8 mouse cellular contexts compared by ENCODE assay signal in genomic region chr4:124703406-124703805, GRCm38 (mm10). TPM values are rescaled to one million over a fixed set of nuclear protein-coding genes. Genes with fewer than 3 reads are reported as not detected.
DNase-seq lines count a peak whose midpoint lies in the region; ATAC-seq and TF ChIP-seq lines count a peak whose summit lies in the region.

No protein-coding gene starts in this region.

- TF ChIP-seq CTCF in thymus, adult 2 months (IDR thresholded peaks at IDR 0.05; ENCODE audit: borderline replicate concordance, control insufficient read depth, extremely low read depth, insufficient read depth, low read length, poor library complexity), result no peak
- no peak for TF ChIP-seq CTCF in small intestine, adult 2 months (IDR thresholded peaks at IDR 0.05; ENCODE audit: extremely low read depth, insufficient read length, insufficient replicate concordance, low read depth, low read length)

- TF ChIP-seq POLR2A in thymus, adult 2 months (IDR thresholded peaks at IDR 0.05; ENCODE audit: control insufficient read depth, extremely low read depth, insufficient read depth, low read length, poor library complexity), result no peak
- TF ChIP-seq POLR2A in small intestine, adult 2 months (IDR thresholded peaks at IDR 0.05; ENCODE audit: low read depth, low read length), result no peak

- DNase-seq in thymus, adult 2 months, result peak; percentile 35
- DNase-seq in thymus, postnatal 10 days (ENCODE audit: low spot score in 2 of 2), result no peak
- peak; percentile 65 for DNase-seq in gastrocnemius, adult 18-20 months (ENCODE audit: low spot score)
- no peak for DNase-seq in frontal cortex, adult 2 months (ENCODE audit: extremely low spot score in 1 of 2, low spot score in 1 of 2)
- DNase-seq in spleen, postnatal 4 days (ENCODE audit: low spot score in 2 of 2), result no peak
- no peak for DNase-seq in layer of hippocampus, postnatal 10 days (ENCODE audit: low spot score in 2 of 2)

- peaks cover 61% of the 10 kb centered on the region for H3K4me1 ChIP-seq in thymus, adult 2 months (replicated peaks; ENCODE audit: control insufficient read depth, insufficient read depth, low read length)
- peaks cover 20% of the 10 kb centered on the region for H3K4me1 ChIP-seq in small intestine, adult 2 months (ENCODE audit: control insufficient read depth, insufficient read depth, insufficient read length, low read length)

- WGBS in thymus, adult 2 months, result 26% methylated on average over 2 of the region's 2 CpGs
- WGBS in small intestine, adult 2 months, result 54% methylated on average over 2 of the region's 2 CpGs

- H3K27ac ChIP-seq in thymus, adult 2 months (ENCODE audit: control insufficient read depth, insufficient read depth, low read length), result peak overlapping the region; percentile 95
- peak overlapping the region; percentile 30 for H3K27ac ChIP-seq in small intestine, adult 2 months (ENCODE audit: insufficient read depth, low read depth, low read length)

- H3K36me3 ChIP-seq in thymus, adult 2 months (ENCODE audit: control insufficient read depth, insufficient read depth, low read length), result no peaks in the 10 kb centered on the region
- no peaks in the 10 kb centered on the region for H3K36me3 ChIP-seq in small intestine, adult 2 months (ENCODE audit: control insufficient read depth, insufficient read depth, low read length)

- no peaks in the 10 kb centered on the region for H3K27me3 ChIP-seq in thymus, adult 2 months (ENCODE audit: control insufficient read depth, insufficient read depth, low read length)
- no peaks in the 10 kb centered on the region for H3K27me3 ChIP-seq in small intestine, adult 2 months (ENCODE audit: control insufficient read depth, insufficient read depth, low read length)

- peak overlapping the region; percentile 11 for H3K4me3 ChIP-seq in thymus, adult 2 months (ENCODE audit: control insufficient read depth, insufficient read depth, low read length)
- H3K4me3 ChIP-seq in small intestine, adult 2 months (ENCODE audit: low read depth, low read length), result no peak overlapping the region

- ATAC-seq in inflammation-experienced regulatory T-cells, adult 6 months, result peak; percentile 29

RNA-seq across cellular contexts. Expression of gene Fhl3, which starts 2.9 kb away (rescaled TPM):
- polyA plus RNA-seq in thymus, adult 2 months (2012; rRNA removed), result 36.1 and 59.4 TPM in 2 replicates
- 100 to 1,000 TPM; 271 to 315 TPM for total RNA-seq in gastrocnemius, adult 18-20 months (2021)
- polyA plus RNA-seq in inflammation-experienced regulatory T-cells, adult 6 months (2017; shearing (Covaris generic)), result 10 to 100 TPM in 2 of 3 experiments, 1 to 10 TPM in 1; 8.2 to 15.6 (median 13.5) TPM
- 6.8 and 9.2 TPM in 2 replicates for polyA plus RNA-seq in small intestine, adult 2 months (2012; rRNA removed)
- polyA plus RNA-seq in frontal cortex, adult 2 months (2012; rRNA removed), result 2.0 and 2.2 TPM in 2 replicates
- total RNA-seq in layer of hippocampus, postnatal 10 days (2021), result 1 to 10 TPM; 4.3 to 5.0 TPM

RNA-seq across cellular contexts. Expression of gene Utp11, which starts 10.0 kb away (rescaled TPM):
- polyA plus RNA-seq in thymus, adult 2 months (2012; rRNA removed), result 6.0 and 6.3 TPM in 2 replicates
- 10 to 100 TPM; 18.4 to 22.7 TPM for total RNA-seq in gastrocnemius, adult 18-20 months (2021)
- polyA plus RNA-seq in inflammation-experienced regulatory T-cells, adult 6 months (2017; shearing (Covaris generic)), result 10 to 100 TPM; 84.4 to 92.4 (median 85.0) TPM
- 0.57 and 0.85 TPM in 2 replicates for polyA plus RNA-seq in small intestine, adult 2 months (2012; rRNA removed)
- 19.0 and 20.7 TPM in 2 replicates for polyA plus RNA-seq in frontal cortex, adult 2 months (2012; rRNA removed)
- total RNA-seq in layer of hippocampus, postnatal 10 days (2021), result 10 to 100 TPM; 17.8 to 18.5 TPM

RNA-seq across cellular contexts. Expression of gene Sf3a3, which starts 11.2 kb away (rescaled TPM):
- polyA plus RNA-seq in thymus, adult 2 months (2012; rRNA removed), result 23.2 and 25.3 TPM in 2 replicates
- total RNA-seq in gastrocnemius, adult 18-20 months (2021), result 10 to 100 TPM; 12.7 to 13.9 TPM
- polyA plus RNA-seq in inflammation-experienced regulatory T-cells, adult 6 months (2017; shearing (Covaris generic)), result 100 to 1,000 TPM; 106 to 117 (median 115) TPM
- polyA plus RNA-seq in small intestine, adult 2 months (2012; rRNA removed), result 3.3 and 7.2 TPM in 2 replicates
- 35.5 and 40.4 TPM in 2 replicates for polyA plus RNA-seq in frontal cortex, adult 2 months (2012; rRNA removed)
- 10 to 100 TPM; 36.8 to 41.3 TPM for total RNA-seq in layer of hippocampus, postnatal 10 days (2021)

RNA-seq across cellular contexts. Expression of gene Inpp5b, which starts 38.2 kb away (rescaled TPM):
- 81.3 and 101 TPM in 2 replicates for polyA plus RNA-seq in thymus, adult 2 months (2012; rRNA removed)
- 1 to 10 TPM; 7.4 to 8.1 TPM for total RNA-seq in gastrocnemius, adult 18-20 months (2021)
- polyA plus RNA-seq in inflammation-experienced regulatory T-cells, adult 6 months (2017; shearing (Covaris generic)), result 100 to 1,000 TPM in 2 of 3 experiments, 10 to 100 TPM in 1; 93.6 to 120 (median 110) TPM
- 21.8 and 26.7 TPM in 2 replicates for polyA plus RNA-seq in small intestine, adult 2 months (2012; rRNA removed)
- polyA plus RNA-seq in frontal cortex, adult 2 months (2012; rRNA removed), result 58.0 and 71.4 TPM in 2 replicates
- 10 to 100 TPM; 37.8 to 38.9 TPM for total RNA-seq in layer of hippocampus, postnatal 10 days (2021)

RNA-seq across cellular contexts. Expression of gene Pou3f1, which starts 46.8 kb away (rescaled TPM):
- 0.38 and 0.46 TPM in 2 replicates for polyA plus RNA-seq in thymus, adult 2 months (2012; rRNA removed)
- total RNA-seq in gastrocnemius, adult 18-20 months (2021), result under 1 TPM; 0.31 to 0.39 TPM
- polyA plus RNA-seq in inflammation-experienced regulatory T-cells, adult 6 months (2017; shearing (Covaris generic)), result not detected
- 0.04 and 0.09 TPM in 2 replicates for polyA plus RNA-seq in small intestine, adult 2 months (2012; rRNA removed)
- polyA plus RNA-seq in frontal cortex, adult 2 months (2012; rRNA removed), result 6.9 and 11.6 TPM in 2 replicates
- total RNA-seq in layer of hippocampus, postnatal 10 days (2021), result 10 to 100 TPM; 48.6 to 55.5 TPM

Comparison
In these comparisons a context has a peak if more than half of its experiments do, and no peak if none do; other contexts are left out.
1. DNase-seq: peak in thymus, adult 2 months (single experiment) and gastrocnemius, adult 18-20 months (single experiment); none in thymus, postnatal 10 days (0 of 2), frontal cortex, adult 2 months (0 of 2), spleen, postnatal 4 days (0 of 2) and layer of hippocampus, postnatal 10 days (0 of 2).